Mouse (Mus musculus) CD8-positive naive resting alpha-beta T cell, adult 2 months (primary cell): ENCODE measurements around the gene Galnt3.

ENCODE experiments used
- DNase-seq, 2 experiments: peaks; one replicate each; pipeline ENCODE4 v3.0.0; 2022; ENCODE audit warnings: low read depth in 2 of 2, low spot score in 2 of 2

Galnt3 gene

GRCm38 (mm10) chr2:66124591-66125271 is at the start of gene Galnt3:
TSS of gene Galnt3 (minus strand) at chr2:66124994.
- no peak for DNase-seq

- DNase-seq: no peak
These were observed 48.3 kb upstream of the Galnt3 start for GRCm38 (mm10) chr2:66173134-66173533.

- no peak for DNase-seq
These were observed 46.8 kb upstream of the Galnt3 start for GRCm38 (mm10) chr2:66171643-66172042.

GRCm38 (mm10) chr2:66170721-66171120 is 45.9 kb upstream of the Galnt3 start:
- DNase-seq: no peak

- DNase-seq: no peak
These were observed 40.2 kb upstream of the Galnt3 start for GRCm38 (mm10) chr2:66165025-66165424.

- no peak for DNase-seq
These were observed 33.5 kb upstream of the Galnt3 start for GRCm38 (mm10) chr2:66158140-66158915.

DNA sequence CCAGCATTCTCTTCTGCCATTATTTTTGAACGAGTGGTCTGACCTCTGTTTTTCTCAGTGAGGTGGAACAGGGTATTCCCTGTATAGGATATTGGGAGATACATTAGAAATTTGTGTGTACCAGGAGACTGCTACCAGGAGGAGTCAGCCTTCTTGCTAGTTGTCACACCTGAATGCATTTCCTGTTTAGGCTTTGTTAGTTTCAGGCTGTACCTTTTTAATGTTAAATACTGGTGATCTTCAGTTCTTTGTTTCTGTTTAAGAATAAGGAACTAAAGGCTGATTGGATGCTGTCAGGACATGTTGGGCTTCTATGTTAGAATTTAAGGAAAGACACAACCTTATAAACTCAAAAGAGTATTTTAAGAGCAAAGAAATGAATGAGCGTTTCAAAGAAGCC is 26.6 kb upstream of the Galnt3 start:
- no peak for DNase-seq

DNA sequence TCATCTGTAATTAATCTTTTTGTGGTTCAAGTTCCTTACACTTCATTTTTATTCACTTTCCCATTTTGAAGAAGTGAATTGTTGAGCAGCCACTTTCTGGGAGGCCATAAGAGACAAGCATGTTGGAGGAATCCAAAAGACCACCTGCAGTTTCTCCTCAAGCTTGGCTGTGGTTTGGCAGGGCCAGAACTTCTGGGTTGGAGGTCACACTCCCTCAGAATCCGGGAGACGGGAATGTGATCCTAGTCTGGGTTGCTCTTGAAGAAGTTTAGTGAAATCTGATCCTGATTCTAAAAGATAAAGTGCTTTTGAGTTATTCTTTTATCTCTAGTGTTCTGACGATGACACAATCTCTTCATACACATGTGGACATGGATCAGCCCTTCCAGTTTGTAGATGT is 25.7 kb upstream of the Galnt3 start:
- no peak for DNase-seq

GRCm38 (mm10) chr2:66148654-66149230 is 23.9 kb upstream of the Galnt3 start:
- no peak for DNase-seq

DNA sequence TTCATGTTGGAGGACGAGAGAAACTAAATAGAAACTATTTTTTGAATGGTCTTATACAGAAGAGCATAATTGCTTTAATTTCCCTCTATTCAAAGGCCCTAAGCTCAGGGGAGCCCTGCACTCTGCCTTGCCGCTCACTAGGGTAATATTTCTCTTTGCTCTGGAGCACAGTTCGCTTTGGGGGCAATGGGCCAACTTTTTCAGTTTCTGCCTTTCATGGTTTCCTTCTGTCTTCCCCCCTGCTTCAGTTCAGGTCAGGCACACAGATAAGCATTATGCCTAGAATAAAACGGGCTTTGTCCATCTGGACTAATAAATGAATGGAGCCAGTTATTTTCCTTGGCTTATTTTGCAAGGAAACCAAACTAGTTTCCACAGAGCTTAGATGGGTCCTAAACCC is 21.7 kb upstream of the Galnt3 start:
- DNase-seq: no peak

DNA sequence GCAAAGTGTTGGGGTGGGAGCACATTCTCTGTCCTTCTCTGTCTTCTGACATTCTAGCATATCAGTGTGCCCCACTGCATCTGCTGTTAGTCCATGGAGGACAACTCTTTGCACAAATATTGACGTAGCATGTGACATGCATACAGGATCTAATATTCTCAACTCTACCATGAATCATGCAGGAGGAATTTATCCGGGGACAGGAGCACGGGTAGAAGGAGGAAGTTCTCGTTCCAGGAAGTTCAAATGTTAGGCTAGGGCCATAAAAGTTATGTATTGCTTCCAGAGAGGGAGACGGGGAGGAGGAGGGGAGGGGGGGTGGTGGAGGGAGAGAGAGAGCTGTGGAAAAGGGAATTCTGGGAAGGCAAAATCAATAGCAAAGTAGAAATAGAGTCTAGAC is 20.0 kb upstream of the Galnt3 start:
- no peak for DNase-seq

DNA sequence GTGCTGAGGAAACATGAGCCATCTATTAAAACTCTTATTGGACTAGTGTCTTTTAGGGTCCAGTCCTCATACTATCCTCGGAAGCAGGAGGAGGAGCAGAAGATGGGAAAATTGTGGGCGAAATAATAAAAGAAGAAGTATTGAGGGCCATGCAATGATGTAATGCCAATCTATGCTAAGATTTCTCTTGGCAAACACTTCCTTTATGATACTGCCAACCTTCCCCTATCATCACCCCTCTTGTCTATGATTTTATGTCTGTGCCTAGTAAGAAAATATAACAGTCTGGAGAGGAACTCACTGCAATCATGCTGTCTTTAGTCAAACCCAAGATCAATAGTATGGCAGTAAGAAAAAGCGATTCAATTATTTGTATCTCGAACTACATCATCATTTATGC is 18.5 kb upstream of the Galnt3 start:
- no peak for DNase-seq

DNA sequence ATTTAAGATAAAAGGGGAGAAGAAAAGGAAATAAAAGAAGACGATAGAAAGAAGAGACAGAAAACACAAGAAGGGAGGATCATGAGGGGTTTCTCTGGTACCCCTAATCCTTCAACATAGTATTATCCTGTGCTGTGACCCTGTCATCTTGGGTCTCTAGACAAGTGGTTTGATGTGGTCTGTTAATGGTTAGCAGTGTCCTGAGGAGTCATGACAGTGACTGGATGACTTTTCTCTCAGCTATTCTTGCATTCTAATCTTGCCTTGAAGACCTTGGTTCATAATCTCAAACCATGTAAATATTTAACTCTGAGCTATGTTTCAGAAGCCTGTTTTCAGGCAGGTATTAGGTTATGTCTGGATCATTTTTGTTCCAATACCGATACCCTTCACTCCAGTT is 17.9 kb upstream of the Galnt3 start:
- DNase-seq: no peak

- DNase-seq: no peak
These were observed 17.5 kb upstream of the Galnt3 start for GRCm38 (mm10) chr2:66142268-66142667.

- no peak for DNase-seq
These were observed 15.5 kb upstream of the Galnt3 start for GRCm38 (mm10) chr2:66140246-66140645.

DNA sequence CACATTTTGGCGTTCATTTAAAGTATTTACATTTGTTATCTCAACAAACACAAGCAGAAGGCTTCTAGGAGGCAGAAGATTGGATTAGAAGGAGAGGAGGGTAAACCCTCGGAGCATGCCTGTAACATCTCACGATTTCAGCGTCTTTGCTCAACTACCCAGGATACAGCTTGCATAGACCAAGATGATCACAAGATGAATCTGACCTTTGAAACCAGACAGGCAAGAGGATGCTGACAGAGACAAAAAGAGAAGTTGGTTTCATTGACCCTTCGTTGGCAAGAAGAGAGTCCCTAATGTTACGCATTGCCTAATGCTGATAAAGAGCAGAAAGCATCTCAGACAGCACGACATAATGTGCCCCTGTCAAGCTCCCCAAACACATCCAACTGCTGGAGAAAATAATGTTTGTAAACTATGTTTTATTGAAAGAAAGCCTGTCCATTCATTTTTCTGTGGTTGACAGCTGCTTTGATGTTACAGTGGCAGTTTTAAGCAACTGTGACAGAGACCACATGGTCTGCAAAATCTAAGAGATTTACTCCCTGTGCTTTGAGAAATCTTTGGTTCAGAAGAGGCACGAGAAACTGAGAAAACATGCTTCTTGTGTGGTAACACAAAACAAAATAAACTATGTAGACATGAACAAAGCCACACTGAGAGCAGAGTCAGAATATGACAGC is 7.2 kb upstream of the Galnt3 start:
- DNase-seq: no peak

DNA sequence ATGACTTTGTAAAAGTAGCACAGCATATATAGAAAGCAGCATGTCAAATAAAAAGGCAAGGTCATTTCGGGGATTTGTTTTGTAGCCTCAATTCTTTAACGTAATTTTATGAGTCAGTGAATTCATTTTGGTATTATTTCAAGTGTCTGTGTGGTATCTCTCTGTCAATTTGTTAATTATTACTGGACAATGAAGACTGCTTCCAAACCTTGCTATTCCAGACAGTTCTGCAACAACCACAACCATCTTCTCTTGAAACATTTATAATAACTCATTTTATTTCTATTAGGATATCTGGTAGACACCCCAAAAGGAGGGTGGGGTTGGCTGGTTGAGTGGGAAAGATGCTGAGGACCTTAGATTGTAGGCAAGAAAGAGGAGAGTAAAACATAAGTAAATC is 4.1 kb upstream of the Galnt3 start:
- DNase-seq: no peak

- DNase-seq: no peak
These were observed 2.7 kb upstream of the Galnt3 start for GRCm38 (mm10) chr2:66127541-66127940.

DNA sequence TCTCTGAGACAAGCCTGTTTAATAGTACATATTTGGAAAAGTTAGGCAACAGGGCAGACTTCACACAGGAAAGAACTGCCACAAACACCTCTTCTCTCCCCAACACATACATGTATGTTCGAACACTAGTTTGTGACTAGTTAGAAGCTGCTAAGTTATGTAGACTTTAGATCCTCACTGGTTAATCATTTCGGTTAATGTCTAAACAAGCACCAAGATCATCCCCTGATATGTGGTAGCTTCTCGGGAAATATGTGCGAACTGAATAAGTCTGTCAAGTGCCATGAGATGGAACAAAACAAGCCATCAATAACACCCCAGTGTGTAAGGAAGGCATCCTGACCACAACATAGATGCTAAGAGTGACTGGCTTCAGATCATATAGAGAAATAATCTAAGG is 2.1 kb upstream of the Galnt3 start:
- DNase-seq: no peak

- no peak for DNase-seq
These were observed 821 bp downstream of the Galnt3 start for GRCm38 (mm10) chr2:66123756-66124589.

- DNase-seq: no peak
These were observed 7.1 kb downstream of the Galnt3 start for GRCm38 (mm10) chr2:66117686-66118085.
